Mouse (Mus musculus) kidney, postnatal 4 days (tissue): ENCODE data around the gene Slc16a6.

ENCODE experiments used
- DNase-seq, 2 experiments: peaks; one replicate each; pipeline ENCODE4 v3.0.0; 2021; ENCODE audit warnings: mixed read lengths in 2 of 2

The Slc16a6 gene

GRCm38 (mm10) chr11:109410197-109410980 lies 63.0 kb downstream of the Slc16a6 start:
- no peak for DNase-seq

GRCm38 (mm10) chr11:109406431-109406830 lies 67.0 kb downstream of the Slc16a6 start:
- no peak for DNase-seq
